Mouse (Mus musculus) bone marrow macrophage, adult 2 months (primary cell): ENCODE measurements at regions not wholly inside any gene's neighbourhood (a gene's known extent, or its start where the extent isn't known, plus 50 kb on each side); places are given as distances from the start of the nearest gene placed in this dataset.

ENCODE experiments used
- CTCF ChIP-seq: IDR thresholded peaks from 2 replicates; pipeline ENCODE4 v1.5.1; 2012; ENCODE audit warnings: low read depth, mild to moderate bottlenecking, low read length, moderate library complexity
- POLR2A ChIP-seq: IDR thresholded peaks from 2 replicates; pipeline ENCODE4 v1.6.1; 2012; ENCODE audit warnings: mild to moderate bottlenecking, low read depth, low read length, borderline replicate concordance

GRCm38 (mm10) chr3:82758967-82759366 lies 117.3 kb downstream of the Rbm46 start:
- TF ChIP-seq POLR2A (no peak), CTCF (no peak)
